Comparison of ENCODE assay signal across 9 mouse cellular contexts in genomic region chr12:109112996-109113592, GRCm38 (mm10). TPM values are rescaled to one million over a fixed set of nuclear protein-coding genes. Genes with fewer than 3 reads are reported as not detected.
DNase-seq lines count a peak whose midpoint lies in the region; ATAC-seq lines count a peak whose summit lies in the region.
"Had no signal": no experiment of that assay in that cellular context is flagged by ENCODE, and none has a peak within 500 bp of the region (broad histone marks: within the 10 kb centered on the region; RNA-seq: fewer than 3 reads in every experiment).

No protein-coding gene starts in this region.

- H3K4me2 ChIP-seq in hindbrain, embryonic 13.5 days, result no peak overlapping the region

- H3K9ac ChIP-seq in hindbrain, embryonic 13.5 days, result no peak overlapping the region

- H3K4me1 ChIP-seq in embryonic facial prominence, embryonic 10.5 days, result peaks cover 13% of the 10 kb centered on the region
- H3K4me1 ChIP-seq in hindbrain, embryonic 13.5 days (replicated peaks), result peaks cover 20% of the 10 kb centered on the region

- H3K9me3 ChIP-seq in embryonic facial prominence, embryonic 10.5 days, result no peaks in the 10 kb centered on the region
- no peaks in the 10 kb centered on the region for H3K9me3 ChIP-seq in hindbrain, embryonic 13.5 days

- WGBS in embryonic facial prominence, embryonic 10.5 days, result 61% methylated on average over 10 of the region's 10 CpGs
- 55% methylated on average over 10 of the region's 10 CpGs for WGBS in hindbrain, embryonic 13.5 days

- intact Hi-C loops in left cerebral cortex, postnatal 4 days (cut with DNase I), result no loop called here
- intact Hi-C loops in left cerebral cortex, postnatal 25 days (cut with DNase I), result no loop called here
- intact Hi-C loops in heart, postnatal 36 days (cut with DNase I), result no loop called here

- H3K27ac ChIP-seq in embryonic facial prominence, embryonic 10.5 days (replicated peaks), result peak overlapping the region; percentile 48; the same call in 1 of the 2 replicates
- peak overlapping the region; percentile 58; the same call in 1 of the 2 replicates for H3K27ac ChIP-seq in hindbrain, embryonic 13.5 days

- peak; percentile 65; the same call in 1 of the 2 replicates for ATAC-seq in hindbrain, embryonic 13.5 days (ENCODE audit: low FRiP score)
- no peak for ATAC-seq in activated CD4-positive, CD25-positive, alpha-beta regulatory T cell, adult 4 months

- peak; percentile 24 for DNase-seq in left cerebral cortex, postnatal 4 days
- no peak for DNase-seq in left cerebral cortex, postnatal 25 days (ENCODE audit: low spot score in 2 of 2)
- peak; percentile 8 for DNase-seq in 3T3-L1 (ENCODE audit: low read depth, low spot score)
- peak; percentile 20 for DNase-seq in embryonic facial prominence, embryonic 10.5 days (ENCODE audit: low spot score)
- no peak for DNase-seq in heart, postnatal 36 days
- DNase-seq in yolk sac, embryonic 10.5 days (ENCODE audit: low spot score), result no peak

- no peaks in the 10 kb centered on the region for H3K27me3 ChIP-seq in embryonic facial prominence, embryonic 10.5 days (replicated peaks; ENCODE audit: low read depth, poor library complexity, severe bottlenecking)
- 0 out of 2 replicates have a peak, but pooled peaks cover 5% of the 10 kb centered on the region for H3K27me3 ChIP-seq in hindbrain, embryonic 13.5 days

- H3K4me3 ChIP-seq in embryonic facial prominence, embryonic 10.5 days, result no peak overlapping the region
- H3K4me3 ChIP-seq in hindbrain, embryonic 13.5 days, result no peak overlapping the region

- H3K36me3 ChIP-seq in embryonic facial prominence, embryonic 10.5 days (replicated peaks), result no peaks in the 10 kb centered on the region
- H3K36me3 ChIP-seq in hindbrain, embryonic 13.5 days, result no peaks in the 10 kb centered on the region

RNA-seq across cellular contexts. Expression of gene Begain, which starts 45.1 kb away (rescaled TPM):
- total RNA-seq in left cerebral cortex, postnatal 4 days (2021), result 100 to 1,000 TPM; 130 to 138 TPM
- total RNA-seq in left cerebral cortex, postnatal 25 days (2021), result 100 to 1,000 TPM; 146 to 149 TPM
- polyA plus RNA-seq in embryonic facial prominence, embryonic 10.5 days (2016; fragmentation: Nextera tagmentation; extraction: Ambion mirVana), result 2.3 and 3.1 TPM in 2 replicates
- 21.3 and 23.2 TPM in 2 replicates for polyA plus RNA-seq in hindbrain, embryonic 13.5 days (2015; fragmentation: Nextera tagmentation; extraction: Ambion mirVana)
- total RNA-seq in heart, postnatal 36 days (2021), result under 1 TPM in 1 of 2 experiments, not detected in 1; 0.22 TPM
- polyA plus RNA-seq in activated CD4-positive, CD25-positive, alpha-beta regulatory T cell, adult 4 months (2017; shearing (Covaris generic)), result not detected
- total RNA-seq: megakaryocyte-erythroid progenitor cell, adult 5-6 weeks had no signal

Comparison
In these comparisons a context has a peak if more than half of its experiments do, and no peak if none do; other contexts are left out.
1. DNase-seq: peak in left cerebral cortex, postnatal 4 days (single experiment), 3T3-L1 (single experiment) and embryonic facial prominence, embryonic 10.5 days (single experiment); none in left cerebral cortex, postnatal 25 days (0 of 2), heart, postnatal 36 days (0 of 2) and yolk sac, embryonic 10.5 days (single experiment).
2. RNA of gene Begain, which starts 45.1 kb away (total RNA-seq): 146 to 149 TPM in left cerebral cortex, postnatal 25 days and 130 to 138 TPM in left cerebral cortex, postnatal 4 days; 0.22 TPM in heart, postnatal 36 days; every median in the first group is over 100 times any median in the second.